ENCODE assay signal across 10 mouse cellular contexts in genomic region chr1:167339177-167339781, GRCm38 (mm10). TPM values are rescaled to one million over a fixed set of nuclear protein-coding genes. Genes with fewer than 3 reads are reported as not detected.
DNase-seq lines count a peak whose midpoint lies in the region; ATAC-seq and TF ChIP-seq lines count a peak whose summit lies in the region.
"Had no signal": no experiment of that assay in that cellular context is flagged by ENCODE, and none has a peak within 500 bp of the region (broad histone marks: within the 10 kb centered on the region; RNA-seq: fewer than 3 reads in every experiment).

No protein-coding gene starts in this region.

- peak; percentile 67 for ATAC-seq in forebrain, embryonic 13.5 days
- no peak for ATAC-seq in forebrain, embryonic 11.5 days (replicated peaks; ENCODE audit: low FRiP score)
- ATAC-seq in midbrain, postnatal 0 days (ENCODE audit: low FRiP score): no peak
- ATAC-seq in midbrain, embryonic 16.5 days: no peak
- peak; percentile 26; the same call in 1 of the 2 replicates for ATAC-seq in neutrophil, adult 5-6 weeks (ENCODE audit: extremely low read depth, insufficient number of reproducible peaks, low FRiP score, poor library complexity, severe bottlenecking)

- H3K4me3 ChIP-seq in forebrain, embryonic 13.5 days: no peak overlapping the region
- H3K4me3 ChIP-seq in forebrain, embryonic 11.5 days (ENCODE audit: low read depth, low read length): no peak overlapping the region
- H3K4me3 ChIP-seq in midbrain, postnatal 0 days (ENCODE audit: low read depth, low read length): no peak overlapping the region
- H3K4me3 ChIP-seq in midbrain, embryonic 16.5 days (ENCODE audit: low read depth, low read length): no peak overlapping the region

- no peaks in the 10 kb centered on the region for H3K36me3 ChIP-seq in forebrain, embryonic 13.5 days (ENCODE audit: poor library complexity, severe bottlenecking)
- H3K36me3 ChIP-seq in forebrain, embryonic 11.5 days (ENCODE audit: control insufficient read depth, insufficient read depth, low read length): no peaks in the 10 kb centered on the region
- no peaks in the 10 kb centered on the region for H3K36me3 ChIP-seq in midbrain, postnatal 0 days (ENCODE audit: insufficient read depth, low read length)
- H3K36me3 ChIP-seq in midbrain, embryonic 16.5 days (ENCODE audit: control insufficient read depth, insufficient read depth, low read length): no peaks in the 10 kb centered on the region
- H3K36me3 ChIP-seq: midbrain, embryonic 13.5 days had no signal

- DNase-seq in forebrain, embryonic 11.5 days (ENCODE audit: low spot score): no peak
- peak; percentile 41 for DNase-seq in midbrain, postnatal 0 days (ENCODE audit: low spot score)
- DNase-seq in cerebellum, postnatal 36 days: peak; percentile 33 to 45
- DNase-seq in spleen, postnatal 14 days (ENCODE audit: low spot score in 2 of 2): no peak
- no peak for DNase-seq in yolk sac, embryonic 10.5 days (ENCODE audit: low spot score)
- DNase-seq: kidney, postnatal 10 days had no signal

- no peak overlapping the region; the same call in 1 of the 2 replicates for H3K27ac ChIP-seq in forebrain, embryonic 13.5 days
- no peak overlapping the region for H3K27ac ChIP-seq in forebrain, embryonic 11.5 days (ENCODE audit: low read depth, low read length)
- H3K27ac ChIP-seq in midbrain, postnatal 0 days (ENCODE audit: low read depth, low read length): no peak overlapping the region
- H3K27ac ChIP-seq in midbrain, embryonic 16.5 days (ENCODE audit: low read length): no peak overlapping the region
- H3K27ac ChIP-seq: midbrain, embryonic 13.5 days had no signal

- no peak overlapping the region for H3K9ac ChIP-seq in forebrain, embryonic 13.5 days
- H3K9ac ChIP-seq in forebrain, embryonic 11.5 days (ENCODE audit: low read length): no peak overlapping the region
- no peak overlapping the region for H3K9ac ChIP-seq in midbrain, postnatal 0 days (replicated peaks; ENCODE audit: low read length, poor library complexity, severe bottlenecking)
- no peak overlapping the region for H3K9ac ChIP-seq in midbrain, embryonic 16.5 days (ENCODE audit: low read depth, low read length)

- H3K4me1 ChIP-seq in forebrain, embryonic 13.5 days: 0 out of 2 replicates have a peak, but pooled peaks cover 5% of the 10 kb centered on the region
- no peaks in the 10 kb centered on the region for H3K4me1 ChIP-seq in forebrain, embryonic 11.5 days (replicated peaks; ENCODE audit: control insufficient read depth, insufficient read depth, low read length)
- H3K4me1 ChIP-seq in midbrain, postnatal 0 days (ENCODE audit: insufficient read depth, low read length): no peaks in the 10 kb centered on the region
- no peaks in the 10 kb centered on the region for H3K4me1 ChIP-seq in midbrain, embryonic 16.5 days (ENCODE audit: control insufficient read depth, insufficient read depth, low read length)
- H3K4me1 ChIP-seq: midbrain, embryonic 13.5 days had no signal

- WGBS in forebrain, embryonic 13.5 days: 65% methylated on average over 8 of the region's 9 CpGs
- WGBS in forebrain, embryonic 11.5 days: 75% methylated on average over 9 of the region's 9 CpGs
- 74% methylated on average over 8 of the region's 9 CpGs for WGBS in midbrain, postnatal 0 days
- WGBS in midbrain, embryonic 16.5 days: 66% methylated on average over 7 of the region's 9 CpGs

- TF ChIP-seq CTCF in midbrain, postnatal 0 days (IDR thresholded peaks at IDR 0.05): no peak

- H3K4me2 ChIP-seq in forebrain, embryonic 13.5 days: 0 out of 2 replicates have a peak overlapping the region, but pooled peaks have one; percentile 71
- no peak overlapping the region for H3K4me2 ChIP-seq in forebrain, embryonic 11.5 days (ENCODE audit: low read depth, low read length, severe bottlenecking)
- H3K4me2 ChIP-seq in midbrain, postnatal 0 days (ENCODE audit: low read depth, low read length, poor library complexity, severe bottlenecking): no peak overlapping the region
- no peak overlapping the region; the same call in 1 of the 2 replicates for H3K4me2 ChIP-seq in midbrain, embryonic 16.5 days (ENCODE audit: low read length)

- peaks cover 8% of the 10 kb centered on the region for H3K27me3 ChIP-seq in forebrain, embryonic 13.5 days
- peaks cover 3% of the 10 kb centered on the region; the same call in 1 of the 2 replicates for H3K27me3 ChIP-seq in forebrain, embryonic 11.5 days (ENCODE audit: control insufficient read depth, insufficient read depth, low read length)
- no peaks in the 10 kb centered on the region for H3K27me3 ChIP-seq in midbrain, postnatal 0 days (ENCODE audit: insufficient read depth, low read length)
- H3K27me3 ChIP-seq in midbrain, embryonic 16.5 days (ENCODE audit: control insufficient read depth, insufficient read depth, low read depth, low read length): peaks cover 6% of the 10 kb centered on the region; the same call in 1 of the 2 replicates

- H3K9me3 ChIP-seq in forebrain, embryonic 13.5 days (replicated peaks): no peaks in the 10 kb centered on the region
- H3K9me3 ChIP-seq in forebrain, embryonic 11.5 days (ENCODE audit: control insufficient read depth, low read length): no peaks in the 10 kb centered on the region
- no peaks in the 10 kb centered on the region for H3K9me3 ChIP-seq in midbrain, postnatal 0 days (ENCODE audit: low read length)
- no peaks in the 10 kb centered on the region for H3K9me3 ChIP-seq in midbrain, embryonic 16.5 days (replicated peaks; ENCODE audit: control insufficient read depth, low read length, poor library complexity, severe bottlenecking)
- H3K9me3 ChIP-seq: midbrain, embryonic 13.5 days had no signal

RNA-seq across cellular contexts. Expression of gene Aldh9a1, which starts 10.5 kb away (rescaled TPM):
- polyA plus RNA-seq in forebrain, embryonic 13.5 days (2015; fragmentation: Nextera tagmentation; extraction: Ambion mirVana): 23.2 and 24.8 TPM in 2 replicates
- 38.3 and 41.4 TPM in 2 replicates for polyA plus RNA-seq in forebrain, embryonic 11.5 days (2014; fragmentation: Nextera tagmentation; extraction: Ambion mirVana)
- 11.4 and 12.3 TPM in 2 replicates for total RNA-seq in midbrain, postnatal 0 days (2014; rRNA removed)
- 40.1 and 41.5 TPM in 2 replicates for polyA plus RNA-seq in midbrain, postnatal 0 days (2015; fragmentation: Nextera tagmentation; extraction: Ambion mirVana)
- 35.9 and 38.3 TPM in 2 replicates for polyA plus RNA-seq in midbrain, embryonic 16.5 days (2015; fragmentation: Nextera tagmentation; extraction: Ambion mirVana)
- 14.0 and 16.1 TPM in 2 replicates for total RNA-seq in neutrophil, adult 5-6 weeks (2017)

RNA-seq across cellular contexts. Expression of gene Tmco1, which starts 31.1 kb away (rescaled TPM):
- 73.7 and 74.1 TPM in 2 replicates for polyA plus RNA-seq in forebrain, embryonic 13.5 days (2015; fragmentation: Nextera tagmentation; extraction: Ambion mirVana)
- polyA plus RNA-seq in forebrain, embryonic 11.5 days (2014; fragmentation: Nextera tagmentation; extraction: Ambion mirVana): 75.2 and 78.5 TPM in 2 replicates
- total RNA-seq in midbrain, postnatal 0 days (2014; rRNA removed): 40.7 and 52.5 TPM in 2 replicates
- polyA plus RNA-seq in midbrain, postnatal 0 days (2015; fragmentation: Nextera tagmentation; extraction: Ambion mirVana): 74.4 and 74.9 TPM in 2 replicates
- 81.2 and 84.4 TPM in 2 replicates for polyA plus RNA-seq in midbrain, embryonic 16.5 days (2015; fragmentation: Nextera tagmentation; extraction: Ambion mirVana)
- 39.8 and 64.0 TPM in 2 replicates for total RNA-seq in neutrophil, adult 5-6 weeks (2017)

RNA-seq across cellular contexts. Expression of gene Uck2, which starts 54.2 kb away (rescaled TPM):
- 72.7 and 73.6 TPM in 2 replicates for polyA plus RNA-seq in forebrain, embryonic 13.5 days (2015; fragmentation: Nextera tagmentation; extraction: Ambion mirVana)
- 125 and 140 TPM in 2 replicates for polyA plus RNA-seq in forebrain, embryonic 11.5 days (2014; fragmentation: Nextera tagmentation; extraction: Ambion mirVana)
- total RNA-seq in midbrain, postnatal 0 days (2014; rRNA removed): 54.4 and 74.2 TPM in 2 replicates
- polyA plus RNA-seq in midbrain, postnatal 0 days (2015; fragmentation: Nextera tagmentation; extraction: Ambion mirVana): 32.7 and 42.7 TPM in 2 replicates
- polyA plus RNA-seq in midbrain, embryonic 16.5 days (2015; fragmentation: Nextera tagmentation; extraction: Ambion mirVana): 48.9 and 52.3 TPM in 2 replicates
- 9.2 and 12.2 TPM in 2 replicates for total RNA-seq in neutrophil, adult 5-6 weeks (2017)

RNA-seq across cellular contexts. Expression of gene Mgst3, which starts 54.4 kb away (rescaled TPM):
- 59.2 and 59.3 TPM in 2 replicates for polyA plus RNA-seq in forebrain, embryonic 13.5 days (2015; fragmentation: Nextera tagmentation; extraction: Ambion mirVana)
- 51.8 and 54.0 TPM in 2 replicates for polyA plus RNA-seq in forebrain, embryonic 11.5 days (2014; fragmentation: Nextera tagmentation; extraction: Ambion mirVana)
- total RNA-seq in midbrain, postnatal 0 days (2014; rRNA removed): 221 and 246 TPM in 2 replicates
- 240 and 311 TPM in 2 replicates for polyA plus RNA-seq in midbrain, postnatal 0 days (2015; fragmentation: Nextera tagmentation; extraction: Ambion mirVana)
- polyA plus RNA-seq in midbrain, embryonic 16.5 days (2015; fragmentation: Nextera tagmentation; extraction: Ambion mirVana): 138 and 170 TPM in 2 replicates
- 3.1 and 3.5 TPM in 2 replicates for total RNA-seq in neutrophil, adult 5-6 weeks (2017)

Comparison
In these comparisons a context has a peak if more than half of its experiments do, and no peak if none do; other contexts are left out.
1. ATAC-seq: peak in forebrain, embryonic 13.5 days (single experiment) and neutrophil, adult 5-6 weeks (single experiment); none in forebrain, embryonic 11.5 days (single experiment), midbrain, postnatal 0 days (single experiment) and midbrain, embryonic 16.5 days (single experiment).
2. DNase-seq: peak in midbrain, postnatal 0 days (single experiment) and cerebellum, postnatal 36 days (2 of 2); none in forebrain, embryonic 11.5 days (single experiment), spleen, postnatal 14 days (0 of 2) and yolk sac, embryonic 10.5 days (single experiment).